Mouse (Mus musculus): ENCODE results near the gene Rps12.
A peak's percentile ranks its signal among the peaks of the same experiment; 100 is the strongest.
"Not testable (repeated sequence)": the region's sequence is repeated elsewhere in the genome, so short reads cannot be mapped to it uniquely, and the experiment has no call there.

The Rps12 gene

DNA sequence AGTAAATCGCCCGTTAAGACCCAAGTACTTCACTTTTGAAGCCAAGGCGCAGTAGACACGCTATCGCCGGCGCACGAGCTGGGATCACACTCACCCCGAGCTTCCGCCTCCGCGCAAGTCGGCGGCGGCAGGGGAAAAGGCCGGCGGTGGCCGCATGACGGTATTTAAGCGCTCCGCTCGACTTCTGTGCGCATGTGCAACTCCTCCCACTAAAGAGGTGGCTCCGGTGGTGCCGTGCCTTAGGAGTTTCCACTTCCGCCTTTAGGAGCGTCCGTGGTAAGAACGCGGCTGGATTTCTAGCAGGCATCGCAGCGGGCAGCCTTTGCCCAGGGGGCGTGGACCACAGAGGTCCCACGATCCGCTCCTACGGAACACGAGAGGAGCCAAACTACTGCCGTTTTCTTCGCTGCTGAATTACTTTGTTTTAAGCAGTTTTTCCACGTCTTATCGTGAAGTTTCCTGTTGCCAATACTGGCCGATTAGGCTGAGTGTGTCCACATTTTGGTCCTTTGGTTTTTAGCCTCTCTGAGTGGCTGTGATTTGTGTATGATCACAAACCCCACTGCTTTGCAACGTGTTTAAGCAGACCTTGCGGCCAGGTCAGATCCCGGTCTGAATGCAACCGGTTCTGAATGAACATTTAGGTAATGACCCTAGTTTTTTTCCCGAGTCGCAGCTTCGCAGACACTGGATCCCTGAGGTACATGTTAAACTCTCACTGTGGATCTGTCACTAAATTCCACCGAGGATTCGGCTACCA is at the start of gene Rps12:
Rps12 (minus strand) TSS at position 214 of the 760 bp plus-strand sequence.
- peak; percentile 98 for DNase-seq (ENCODE audit: low read depth, low spot score)

DNA sequence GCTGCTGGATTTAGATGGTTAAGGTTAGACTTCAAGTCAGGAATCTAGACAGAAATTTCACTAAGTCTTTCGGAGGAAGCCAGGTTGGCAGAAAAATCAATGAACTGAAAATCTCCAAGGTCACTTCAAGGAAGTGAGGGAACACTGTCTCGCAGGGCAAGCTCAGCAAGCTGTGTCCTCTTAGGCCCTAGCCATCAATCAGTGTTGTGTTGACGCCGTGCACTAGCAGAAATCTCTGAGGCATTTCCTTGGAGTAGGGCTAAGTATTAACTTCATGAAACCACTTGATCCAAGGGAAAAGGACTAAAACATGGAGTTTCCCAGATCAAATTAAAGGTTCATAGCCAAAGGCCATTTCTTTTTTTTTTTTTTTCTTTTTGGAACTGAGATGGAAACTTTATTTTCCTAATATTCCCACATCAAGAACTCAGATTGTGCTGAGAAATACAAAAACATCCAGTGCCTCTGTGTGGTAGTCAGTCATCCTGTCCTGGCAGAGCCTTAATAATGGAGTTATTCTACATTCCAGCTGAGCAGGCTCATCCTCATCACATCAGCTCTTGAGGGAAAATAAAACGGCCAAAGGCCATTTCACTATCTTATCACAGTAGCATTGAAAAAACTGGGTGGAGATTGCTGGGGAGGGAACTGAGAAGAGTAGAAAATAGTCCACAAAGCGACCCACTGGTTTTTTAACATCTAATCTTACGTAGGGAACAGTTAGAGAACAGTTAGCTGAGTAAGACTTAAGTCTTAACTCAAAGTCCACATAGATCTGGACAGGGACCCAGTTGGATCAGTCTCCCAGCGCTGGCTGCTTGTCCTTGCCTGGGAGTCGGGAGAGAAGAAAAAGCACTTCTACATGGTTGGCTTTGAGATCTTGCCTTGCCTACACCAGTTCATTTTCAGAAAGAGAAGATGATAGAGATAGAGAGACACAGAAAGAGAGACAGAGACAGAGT is 49.2 kb upstream of the Rps12 start:
- no peak for DNase-seq (ENCODE audit: low read depth, low spot score)

DNA sequence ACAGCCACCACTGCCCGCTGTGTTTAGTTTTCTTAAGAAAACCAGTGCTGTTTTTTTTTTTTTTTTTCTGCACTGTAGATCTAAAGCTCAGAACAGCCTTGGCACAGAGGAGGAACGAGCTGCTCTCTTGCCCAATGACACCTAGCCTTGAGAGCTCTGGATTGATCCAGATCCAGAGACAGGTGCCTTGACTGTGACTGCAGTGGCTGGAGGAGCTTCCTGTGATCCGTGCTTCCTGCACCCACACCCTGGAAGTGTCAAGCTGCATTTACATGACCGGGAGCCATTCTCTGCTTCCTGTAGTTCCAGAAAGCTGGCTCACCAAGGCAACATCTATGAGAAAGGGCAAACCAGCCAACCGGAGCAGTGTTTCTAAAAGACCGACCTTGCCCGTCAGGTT is 39.4 kb upstream of the Rps12 start:
- no peak for DNase-seq (ENCODE audit: low read depth, low spot score)

DNA sequence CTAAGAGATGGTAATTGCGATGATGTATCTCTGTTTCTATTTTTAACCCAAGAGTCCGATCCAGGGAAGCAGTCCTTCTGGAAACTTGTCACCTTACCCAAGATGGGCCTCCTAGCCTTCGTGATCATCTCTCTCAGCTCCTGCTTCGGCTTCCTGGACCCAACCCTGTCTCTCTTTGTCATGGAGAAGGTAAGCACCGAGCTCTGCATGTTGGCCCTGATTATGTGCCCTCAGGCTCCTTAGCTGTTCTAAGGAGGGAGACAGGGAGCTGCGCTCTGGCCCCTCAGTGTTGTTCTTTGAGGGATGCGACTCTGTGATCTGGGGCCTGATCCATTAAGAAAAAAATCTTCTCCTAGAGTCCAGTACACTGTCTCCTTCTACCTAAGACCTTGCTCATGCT is 29.2 kb upstream of the Rps12 start:
- no peak for DNase-seq (ENCODE audit: low read depth, low spot score)

DNA sequence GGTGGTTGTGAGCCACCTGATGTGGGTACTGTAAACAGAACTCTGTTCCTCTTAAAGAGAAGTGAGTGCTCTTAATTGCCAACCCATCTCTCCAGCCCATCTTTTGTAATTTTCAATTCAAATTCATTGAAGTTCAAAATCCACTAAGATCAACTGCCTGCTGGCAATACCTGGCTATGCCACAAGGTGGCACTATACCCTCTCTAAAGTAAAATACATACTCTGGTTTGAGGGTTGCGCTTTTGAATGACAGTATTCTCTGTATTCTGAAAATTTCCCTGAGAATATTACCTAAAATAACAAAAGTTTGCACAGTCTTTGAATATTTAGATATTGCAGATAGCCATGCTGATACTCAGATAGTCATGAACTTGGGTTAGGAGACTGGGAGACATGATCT is 28.1 kb upstream of the Rps12 start:
- DNase-seq (ENCODE audit: low read depth, low spot score), result peak; percentile 50

DNA sequence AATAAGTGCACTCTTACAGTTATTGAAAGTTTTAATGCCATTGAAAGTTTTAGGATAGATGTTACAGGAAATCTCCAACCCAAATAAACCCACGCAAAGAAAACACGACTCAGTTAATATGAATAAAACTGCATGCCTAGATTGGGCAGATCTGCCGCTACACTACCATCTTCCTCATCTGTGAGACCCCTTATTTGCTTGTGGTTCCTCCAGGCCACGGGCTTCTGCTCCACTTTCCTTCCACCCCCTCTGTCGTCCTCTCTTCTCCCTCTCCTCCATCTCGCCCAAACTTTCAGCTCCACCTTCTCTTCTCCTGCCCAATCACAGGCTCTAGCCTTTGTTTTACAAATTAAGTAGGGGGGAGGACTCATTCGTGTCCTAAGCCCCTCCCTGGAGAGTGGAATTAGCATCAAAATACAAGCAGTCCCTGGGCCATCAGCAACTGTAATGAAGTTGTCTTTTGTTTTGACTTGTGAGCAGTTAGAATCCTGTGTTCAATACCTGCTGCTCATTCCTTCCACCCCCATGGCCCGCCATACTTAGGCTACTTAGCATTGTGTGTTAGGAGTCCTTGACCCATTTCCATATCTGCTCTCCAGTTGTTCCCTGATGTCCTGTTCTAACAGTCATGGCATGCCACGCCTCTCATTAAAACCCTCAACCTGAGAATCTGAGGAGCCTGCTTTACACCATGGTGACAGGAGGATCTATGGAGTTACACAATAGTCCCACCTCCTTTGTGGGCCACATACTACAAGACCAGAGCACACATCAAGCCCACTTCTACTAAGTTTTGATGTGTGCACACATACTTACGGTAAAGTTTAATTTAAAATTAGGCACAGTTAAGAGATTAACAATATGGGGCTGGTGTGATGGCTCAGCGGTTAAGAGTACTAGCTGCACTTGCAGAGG is 26.0 kb upstream of the Rps12 start:
- DNase-seq (ENCODE audit: low read depth, low spot score), result no peak

DNA sequence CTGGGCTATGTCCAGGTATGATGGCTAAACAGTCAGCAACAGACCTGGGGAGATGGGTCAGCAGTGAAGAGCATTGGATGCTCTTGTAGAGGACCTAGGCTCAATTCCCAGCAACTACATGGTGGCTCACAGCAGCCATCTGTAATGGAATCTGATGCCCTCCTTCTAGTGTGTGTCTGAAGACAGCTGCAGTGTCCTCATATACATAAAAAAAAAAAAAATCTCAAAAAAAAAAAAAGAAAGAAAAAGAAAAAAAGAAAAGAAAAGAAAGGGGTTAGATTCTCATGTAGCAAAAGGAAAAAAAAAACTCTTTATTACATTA is 25.3 kb upstream of the Rps12 start:
- no peak for DNase-seq (ENCODE audit: low read depth, low spot score)

DNA sequence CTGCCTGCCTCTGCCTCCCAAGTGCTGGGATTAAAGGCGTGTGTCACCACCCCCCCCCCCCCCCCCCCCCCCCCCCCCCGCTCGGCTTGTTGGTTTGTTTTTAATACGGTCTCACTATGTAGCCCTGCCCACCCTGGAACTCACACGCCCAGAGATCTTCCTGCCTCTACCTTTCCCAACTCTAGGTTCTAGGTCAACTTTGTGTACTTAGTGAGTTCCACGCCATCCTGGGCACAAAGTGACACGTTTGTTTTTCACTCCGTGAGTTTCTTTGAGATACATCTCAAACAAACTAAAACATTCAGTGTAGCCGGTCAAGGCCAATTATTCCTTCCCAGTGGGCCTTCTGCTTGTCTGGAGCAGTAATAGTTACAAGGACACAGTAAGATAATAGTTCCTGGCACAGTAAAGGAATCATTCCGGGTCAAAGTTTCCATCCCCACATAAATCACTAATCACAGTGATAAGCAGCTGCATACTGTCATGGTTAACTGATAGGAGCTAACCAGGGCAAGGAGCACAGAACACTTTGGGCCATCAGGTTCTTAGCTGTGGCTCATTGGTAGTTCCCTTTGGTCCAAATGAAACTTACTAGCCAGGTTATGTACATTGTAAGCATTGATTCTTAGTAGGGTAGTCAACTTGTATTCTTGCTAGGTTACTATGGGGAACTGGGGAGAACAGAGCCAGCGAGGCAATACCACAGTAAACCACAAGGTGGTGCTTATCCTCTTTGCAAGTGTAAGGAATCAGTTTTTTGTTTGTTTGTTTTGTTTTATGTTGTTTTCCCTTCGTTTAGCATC is 24.8 kb upstream of the Rps12 start:
- DNase-seq (ENCODE audit: low read depth, low spot score), result peak; percentile 55

DNA sequence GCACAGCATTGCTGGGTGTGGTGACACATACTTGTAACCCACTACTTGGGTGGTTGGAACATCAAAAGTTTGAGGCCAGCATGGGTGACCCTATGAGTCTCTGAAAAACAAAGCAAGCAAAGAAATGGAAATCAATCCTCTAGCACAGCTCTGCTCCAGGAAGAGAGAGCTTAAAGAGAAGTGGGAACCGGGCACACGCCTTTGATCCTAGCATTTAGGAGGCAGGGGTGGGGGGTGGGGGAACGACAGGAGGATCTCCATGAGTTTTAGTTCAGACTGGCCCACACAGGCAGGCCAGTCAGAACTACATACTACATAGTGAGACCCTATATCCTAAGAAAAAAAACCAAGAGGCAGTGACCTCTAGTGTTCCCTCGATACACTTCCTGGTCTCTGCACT is 19.1 kb upstream of the Rps12 start:
- no peak for DNase-seq (ENCODE audit: low read depth, low spot score)

DNA sequence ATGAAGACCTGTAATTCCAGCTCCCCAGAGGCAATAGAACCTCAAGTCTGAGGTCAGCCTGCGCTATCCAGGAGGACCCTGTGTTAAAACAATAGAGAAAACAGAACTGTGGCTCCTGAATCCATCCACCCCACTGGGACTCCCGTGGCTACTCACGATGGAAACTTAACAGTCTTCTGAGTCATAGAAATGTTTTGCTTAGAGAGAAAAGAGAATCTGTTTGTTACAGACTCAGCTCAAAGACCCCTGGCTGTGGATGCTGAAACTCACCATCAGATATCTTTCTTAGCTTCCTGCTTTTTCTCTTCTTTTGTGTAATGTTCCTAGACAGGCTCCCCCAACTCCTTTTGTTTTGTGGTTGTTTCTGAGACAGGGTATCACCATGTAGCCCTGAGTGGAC is 17.6 kb upstream of the Rps12 start:
- DNase-seq (ENCODE audit: low read depth, low spot score), result no peak

DNA sequence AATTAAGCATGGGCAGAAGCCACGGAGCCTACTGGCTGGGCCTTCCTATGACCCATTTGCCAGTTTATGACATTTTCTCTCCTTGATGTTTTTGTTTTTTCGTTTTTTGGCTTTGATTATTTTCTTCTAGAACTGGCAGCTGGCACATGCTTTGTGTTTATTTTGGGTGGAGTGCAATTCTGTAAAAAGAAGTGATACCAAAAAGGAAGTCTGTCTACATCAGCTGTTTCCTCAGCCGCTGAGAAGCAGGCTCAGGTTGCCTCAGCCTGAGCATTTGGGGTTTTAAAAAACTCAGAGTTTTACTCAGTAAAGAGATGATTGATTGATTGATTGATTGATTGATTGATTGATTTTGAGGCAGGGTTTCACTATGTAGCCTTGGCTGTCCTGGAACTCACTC is 15.8 kb upstream of the Rps12 start:
- no peak for DNase-seq (ENCODE audit: low read depth, low spot score)

DNA sequence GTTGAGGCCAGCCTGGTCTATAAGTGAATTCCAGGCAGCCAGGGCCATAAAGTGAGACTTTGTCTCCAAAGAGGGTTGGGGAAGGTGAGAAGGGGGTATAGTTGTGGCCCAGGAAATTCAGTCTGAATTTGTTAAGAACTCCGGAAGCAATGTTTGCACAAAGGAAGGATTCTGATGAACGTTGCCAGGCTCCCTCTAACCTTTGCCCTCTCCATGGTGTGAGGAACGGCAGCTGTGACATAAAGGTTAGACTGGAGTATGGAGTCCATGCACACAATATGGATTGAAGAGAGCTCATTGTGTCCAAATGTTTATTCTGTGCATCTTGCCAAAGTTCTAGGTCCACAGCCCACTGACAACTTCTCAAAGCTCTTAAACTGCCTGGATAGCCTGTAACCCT is 12.9 kb upstream of the Rps12 start:
- DNase-seq (ENCODE audit: low read depth, low spot score), result no peak

DNA sequence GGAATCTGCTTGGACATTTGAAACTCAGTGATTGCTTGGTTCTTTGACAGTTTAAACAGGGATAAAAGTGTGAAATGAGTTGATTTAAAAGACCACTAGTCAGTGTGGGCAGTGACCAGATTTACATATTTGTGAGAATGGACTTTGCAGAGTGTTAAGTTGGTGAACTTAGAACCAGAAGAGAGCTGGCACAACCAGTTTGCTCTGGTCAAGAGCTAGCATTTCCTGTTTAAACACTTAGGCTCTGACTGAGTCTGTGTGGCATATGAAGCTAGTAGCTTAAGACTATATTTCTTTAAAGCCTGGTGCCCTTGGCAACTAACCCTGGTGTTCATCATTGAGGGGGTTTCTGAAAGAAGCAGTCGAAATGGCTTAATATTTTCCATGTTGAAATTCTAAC is 11.1 kb upstream of the Rps12 start:
- no peak for DNase-seq (ENCODE audit: low read depth, low spot score)

DNA sequence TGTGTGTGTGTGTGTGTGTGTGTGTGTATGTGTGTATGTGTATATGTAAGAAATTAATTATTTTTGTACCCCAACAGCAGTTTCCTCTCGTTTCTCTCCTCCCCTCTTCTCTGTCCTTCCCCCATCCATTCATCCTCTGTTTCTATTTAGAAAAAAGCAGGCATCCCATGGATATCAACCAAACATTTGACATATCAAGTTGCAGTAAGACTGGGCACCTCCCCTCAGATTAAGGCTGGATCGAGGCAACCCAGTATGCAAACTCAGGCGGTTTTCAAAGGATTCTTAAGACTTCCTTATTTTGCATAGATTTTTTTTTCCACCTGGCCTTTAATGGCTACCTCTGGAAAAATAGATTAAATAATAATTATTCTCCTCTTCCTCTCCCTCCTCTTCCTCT is 10.5 kb upstream of the Rps12 start:
- DNase-seq (ENCODE audit: low read depth, low spot score), result no peak

DNA sequence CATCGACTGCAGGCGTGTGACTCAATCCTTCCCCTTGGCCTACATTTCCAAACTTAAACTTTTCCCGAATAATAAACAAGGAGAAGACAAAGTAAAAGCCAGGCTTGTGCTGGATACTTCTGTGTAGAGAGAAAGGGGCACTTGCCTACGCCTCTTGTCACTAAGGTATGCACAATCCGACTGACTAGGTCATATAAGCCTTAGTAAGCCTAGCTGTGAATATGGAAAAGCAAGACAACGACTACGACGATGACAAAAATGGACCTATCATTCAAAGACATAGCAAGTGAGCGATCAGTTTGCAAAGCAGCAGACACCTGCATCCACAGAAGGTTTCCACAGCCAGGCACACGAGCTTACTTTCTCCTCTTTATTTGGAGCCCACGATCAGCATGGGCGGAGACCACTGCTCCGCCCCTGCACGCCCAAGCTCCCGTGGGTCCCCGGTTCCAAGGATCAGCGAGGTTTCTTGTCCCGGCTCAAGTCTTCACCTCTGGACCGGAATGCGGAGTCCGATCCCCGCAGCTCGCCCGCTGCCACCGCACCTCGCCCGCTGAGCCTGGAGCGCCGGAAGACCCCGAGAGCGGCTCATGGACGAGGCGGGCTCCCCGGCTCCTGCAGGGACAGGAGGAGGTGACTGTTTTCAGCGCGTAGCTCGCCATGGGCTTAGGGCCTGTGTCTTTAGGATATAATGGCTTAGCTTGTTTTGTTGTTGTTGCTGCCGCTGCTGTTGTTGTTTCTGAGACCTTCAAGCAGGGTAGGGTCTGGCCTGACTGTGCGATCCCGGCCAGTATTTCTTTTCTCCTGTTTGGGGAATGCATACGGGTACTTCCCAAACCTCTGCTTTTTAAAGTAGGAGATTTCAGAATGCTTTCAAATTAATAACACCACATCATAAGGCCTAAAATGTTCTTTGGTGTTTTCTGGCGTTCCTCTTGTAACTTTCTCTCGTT is 9.8 kb upstream of the Rps12 start, which contains the start of gene Slc18b1:
Slc18b1 (plus strand) TSS at position 436 of the 953 bp plus-strand sequence.
- peak; percentile 26 for DNase-seq (ENCODE audit: low read depth, low spot score)

DNA sequence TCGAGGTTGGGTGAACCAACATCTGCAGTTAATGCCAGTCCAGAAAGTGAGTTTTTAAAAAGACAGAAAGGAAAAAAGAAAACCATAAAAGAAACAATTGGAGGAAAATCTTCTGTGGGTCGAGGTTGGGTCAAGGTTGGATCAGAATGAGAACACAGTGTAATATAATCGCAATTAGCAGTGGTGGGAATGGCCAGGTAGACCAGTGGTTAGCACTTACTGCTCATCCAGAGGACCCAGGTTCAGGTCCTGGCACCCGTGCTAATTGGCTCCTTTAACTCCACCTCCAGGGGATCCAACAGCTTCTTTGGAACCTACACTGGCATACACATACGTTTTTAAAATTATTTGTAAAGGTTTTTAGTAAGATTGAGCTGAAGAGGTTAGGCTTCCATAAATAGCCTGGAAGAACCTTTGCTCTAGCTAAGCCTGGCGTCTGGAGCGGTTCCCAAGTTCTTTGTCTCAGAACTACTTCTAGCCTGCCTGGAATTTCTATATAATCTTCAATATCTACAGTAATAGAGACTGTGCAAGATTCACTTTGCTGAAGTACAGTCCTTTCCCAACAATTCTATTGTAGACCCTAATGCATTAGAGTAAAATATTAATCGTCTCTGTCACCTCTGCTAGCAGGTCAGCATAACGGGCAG is 8.9 kb upstream of the Rps12 start:
- DNase-seq (ENCODE audit: low read depth, low spot score), result no peak

DNA sequence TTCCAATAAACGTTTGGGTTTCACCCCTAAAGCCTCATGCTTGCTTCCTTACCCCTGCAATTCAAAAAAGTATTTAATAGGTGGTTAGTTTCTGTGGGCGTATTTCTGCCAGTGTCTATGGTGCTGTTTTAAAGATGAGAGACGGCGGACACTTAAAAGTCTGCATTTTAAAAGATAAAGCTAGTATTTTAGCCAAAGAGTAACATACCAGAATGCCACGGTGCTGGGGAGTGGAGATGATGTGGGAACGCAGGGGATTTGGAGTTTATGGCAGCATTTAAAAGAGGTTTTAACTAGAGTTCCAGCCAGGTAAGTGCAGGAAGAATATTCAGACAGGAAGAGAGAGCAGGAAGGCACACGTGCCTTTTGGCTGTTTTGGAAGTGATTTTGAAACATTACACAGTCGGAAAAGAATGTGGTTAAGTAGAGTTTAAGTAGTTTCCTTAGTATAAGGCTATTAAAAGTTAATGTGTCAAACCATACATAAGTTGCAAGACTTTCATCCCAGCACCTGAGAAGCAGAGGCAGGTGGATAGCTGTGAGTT is 1.1 kb upstream of the Rps12 start:
- no peak for DNase-seq (ENCODE audit: low read depth, low spot score)

DNA sequence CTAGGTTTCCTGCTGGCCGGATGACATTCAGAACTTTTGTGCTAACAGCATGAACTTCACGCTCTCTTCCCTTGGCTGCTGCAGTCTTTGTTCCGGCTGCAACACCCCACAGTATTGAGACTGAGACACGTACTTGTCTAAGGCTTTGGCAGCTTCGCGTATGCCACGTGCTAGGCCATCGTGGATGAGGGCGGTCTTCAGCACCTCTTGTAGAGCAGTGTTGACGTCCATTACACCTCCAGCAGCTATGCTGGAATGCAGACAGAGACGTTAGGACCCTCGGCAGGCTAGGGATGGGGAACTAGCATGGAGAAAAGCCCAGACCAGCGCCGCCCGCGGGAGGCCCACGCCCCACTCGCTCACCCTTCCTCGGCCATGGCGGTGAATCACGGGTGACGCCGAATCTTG is 440 bp downstream of the Rps12 start:
- DNase-seq (ENCODE audit: low read depth, low spot score), result not testable (repeated sequence)

DNA sequence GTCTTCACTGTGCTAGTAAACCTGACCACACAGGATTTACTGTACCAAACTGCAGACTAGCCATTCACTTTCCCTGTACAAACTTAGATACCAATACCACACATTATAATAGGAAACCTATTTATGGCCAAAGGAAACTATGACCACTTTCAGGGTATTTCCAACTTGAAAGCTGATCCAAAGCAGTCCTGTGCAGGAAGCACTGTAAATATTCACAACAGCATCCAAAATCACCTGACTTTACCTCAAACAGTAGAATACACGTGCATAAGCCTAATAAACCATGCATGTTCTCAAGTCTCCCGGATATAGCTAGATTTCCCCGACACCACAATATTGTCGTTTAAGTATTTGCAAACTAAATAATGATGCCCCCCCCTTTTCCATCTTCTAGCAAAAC is 1.0 kb downstream of the Rps12 start:
- no peak for DNase-seq (ENCODE audit: low read depth, low spot score)
